Mouse (Mus musculus): ENCODE results near the gene Sh3tc1.

GRCm38 (mm10) chr5:35717946-35718345 is 21.8 kb downstream of the Sh3tc1 start:
- TF ChIP-seq CTCF (IDR thresholded peaks at IDR 0.05; ENCODE audit: borderline replicate concordance, insufficient read depth, low read length) (no peak), POLR2A (IDR thresholded peaks at IDR 0.05; ENCODE audit: low read depth, low read length) (no peak)
